Mouse (Mus musculus): Measurements from ENCODE around the gene Sds. TPM values are rescaled to one million over a fixed set of nuclear protein-coding genes. Genes with fewer than 3 reads are reported as not detected.

Sds gene
- polyA plus RNA-seq (2015; fragmentation: Nextera tagmentation; extraction: Ambion mirVana), result 0.33 TPM in 1 of 2 replicates, not detected in the other

DNA sequence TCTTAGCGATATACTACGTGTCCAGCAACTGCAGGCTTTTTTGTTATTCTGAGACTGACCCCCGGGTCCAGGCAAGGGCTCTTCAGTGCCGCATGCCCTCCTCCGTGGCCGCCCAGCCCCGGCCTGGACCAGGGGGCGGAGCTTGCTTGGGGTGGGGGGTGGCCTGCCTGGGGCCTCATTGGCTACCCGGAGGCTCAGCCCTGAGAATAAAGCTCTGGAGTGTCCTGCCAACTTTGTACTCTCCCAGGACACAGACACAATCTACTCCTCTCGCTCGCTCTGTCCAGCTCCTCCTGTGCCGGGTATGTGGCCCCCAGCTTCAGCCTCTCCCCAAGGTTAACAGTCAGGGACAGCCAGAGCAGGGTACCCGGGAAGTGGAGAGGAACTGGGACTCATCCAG, at the start of gene Sds:
TSS of gene Sds (plus strand) at position 231 of the 400 bp plus-strand sequence.
- H3K27me3 ChIP-seq, result peaks cover 4% of the 10 kb centered on the region; the same call in 1 of the 2 replicates
- H3K9me3 ChIP-seq (replicated peaks), result no peaks in the 10 kb centered on the region
- H3K4me3 ChIP-seq, result no peak within 1 kb of the TSS
- H3K27ac ChIP-seq, result no peak within 1 kb of the TSS
- WGBS, result 12% methylated on average over 13 of the region's 13 CpGs
- no peak for ATAC-seq (replicated peaks; ENCODE audit: insufficient number of reproducible peaks, insufficient read depth, low FRiP score, low read depth)
- H3K4me1 ChIP-seq (replicated peaks), result peaks cover 6% of the 10 kb centered on the region; the same call in 1 of the 2 replicates
- H3K9ac ChIP-seq, result no peak within 1 kb of the TSS
- H3K4me2 ChIP-seq, result peak within 1 kb of the TSS; percentile 28
- H3K36me3 ChIP-seq, result no peaks in the 10 kb centered on the region

DNA sequence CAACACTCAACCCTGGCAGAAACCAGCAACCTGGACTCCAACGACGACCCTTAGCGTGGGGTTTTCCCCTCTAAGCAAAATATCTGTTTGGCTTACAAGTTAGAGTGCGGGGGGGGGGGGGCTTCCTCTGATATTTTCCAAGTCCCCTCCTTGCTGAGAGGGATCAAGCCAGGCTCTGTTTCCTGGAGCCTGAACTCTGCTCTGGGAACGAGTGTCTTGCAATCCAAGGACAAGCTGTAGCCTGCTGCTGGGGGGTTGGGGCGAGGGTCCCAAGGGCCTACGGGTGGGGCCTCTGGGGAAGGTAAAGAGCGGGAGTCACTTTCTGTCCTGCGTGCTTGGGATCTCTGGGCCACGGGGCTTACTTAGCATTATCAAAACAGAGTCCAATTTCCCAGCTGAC, 49.8 kb upstream of the Sds start:
- 4% methylated on average over 10 of the region's 10 CpGs for WGBS
- Histone ChIP-seq H3K4me3 (no peak overlapping the region), H3K9me3 (replicated peaks) (no peaks in the 10 kb centered on the region), H3K4me2 (no peak overlapping the region), H3K9ac (no peak overlapping the region), H3K4me1 (replicated peaks) (peaks cover under 1% of the 10 kb centered on the region; the same call in 1 of the 2 replicates), H3K27me3 (peaks cover 97% of the 10 kb centered on the region), H3K27ac (no peak overlapping the region), H3K36me3 (no peaks in the 10 kb centered on the region)
- no peak for ATAC-seq (replicated peaks; ENCODE audit: insufficient number of reproducible peaks, insufficient read depth, low FRiP score, low read depth)

DNA sequence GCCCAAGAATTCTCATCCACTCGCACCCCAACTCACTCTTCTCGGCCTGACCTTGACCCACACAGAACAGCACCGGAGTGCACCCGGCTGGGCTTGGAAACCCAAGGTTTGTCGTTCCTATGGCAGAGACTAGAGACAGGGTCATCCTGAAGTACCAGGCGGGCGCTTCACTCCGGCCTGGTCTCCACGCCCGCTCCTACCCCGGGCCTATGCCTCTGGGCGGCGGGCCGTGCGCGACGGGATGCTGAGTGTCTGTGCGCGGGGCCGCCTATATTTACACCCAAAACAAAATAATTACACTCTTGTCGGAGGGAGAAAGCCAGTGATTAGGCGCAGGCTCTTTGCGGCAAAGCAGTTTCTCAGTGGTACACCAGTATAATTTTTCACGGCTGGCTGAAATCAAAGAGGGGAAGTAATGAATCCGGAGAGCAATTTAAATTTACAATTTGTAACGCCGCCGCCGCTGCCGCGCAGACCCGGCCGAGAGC, 48.8 kb upstream of the Sds start:
- H3K4me2 ChIP-seq, result no peak overlapping the region
- H3K4me1 ChIP-seq (replicated peaks), result peaks cover 5% of the 10 kb centered on the region; the same call in 1 of the 2 replicates
- no peak for ATAC-seq (replicated peaks; ENCODE audit: insufficient number of reproducible peaks, insufficient read depth, low FRiP score, low read depth)
- no peak overlapping the region for H3K9ac ChIP-seq
- H3K27me3 ChIP-seq, result peaks cover 97% of the 10 kb centered on the region
- no peak overlapping the region for H3K4me3 ChIP-seq
- 1% methylated on average over 33 of the region's 33 CpGs for WGBS
- no peak overlapping the region for H3K27ac ChIP-seq
- no peaks in the 10 kb centered on the region for H3K9me3 ChIP-seq (replicated peaks)
- H3K36me3 ChIP-seq, result no peaks in the 10 kb centered on the region

DNA sequence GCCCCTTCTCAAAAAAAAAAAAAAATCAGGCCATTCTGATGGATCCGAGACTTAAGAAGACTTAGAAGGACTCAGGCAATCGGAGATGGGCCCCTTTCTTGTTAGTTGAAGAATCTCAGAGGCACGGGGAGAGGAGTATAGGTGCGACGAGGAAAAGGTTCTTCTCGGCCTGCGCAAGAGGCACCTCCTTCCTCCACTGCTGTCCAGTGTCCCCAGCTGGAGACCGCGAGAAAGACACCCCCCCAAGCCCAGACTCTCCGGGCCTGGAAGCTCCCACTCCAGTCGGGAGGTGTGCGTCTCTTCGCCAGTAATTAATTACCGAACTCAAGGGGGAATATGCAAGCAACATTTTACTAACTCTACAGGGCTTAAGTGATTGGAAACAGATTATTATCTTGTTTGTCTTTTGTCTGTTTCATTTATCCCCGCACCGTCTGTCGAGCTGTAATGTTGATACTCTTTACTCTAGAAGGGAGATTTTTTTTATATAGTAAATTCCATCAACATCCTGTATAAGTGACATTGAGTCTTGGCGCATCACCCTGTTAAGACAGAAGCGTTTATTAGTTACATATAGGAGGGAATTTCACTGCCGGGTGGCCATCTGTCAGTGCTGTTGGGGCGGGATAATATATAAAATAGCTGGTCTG, 48.0 kb upstream of the Sds start:
- Histone ChIP-seq H3K4me1 (replicated peaks) (peaks cover 5% of the 10 kb centered on the region; the same call in 1 of the 2 replicates), H3K4me2 (no peak overlapping the region), H3K27me3 (peaks cover 97% of the 10 kb centered on the region), H3K4me3 (no peak overlapping the region), H3K36me3 (no peaks in the 10 kb centered on the region), H3K27ac (no peak overlapping the region), H3K9ac (no peak overlapping the region), H3K9me3 (replicated peaks) (no peaks in the 10 kb centered on the region)
- ATAC-seq (replicated peaks; ENCODE audit: insufficient number of reproducible peaks, insufficient read depth, low FRiP score, low read depth), result no peak
- 2% methylated on average over 21 of the region's 21 CpGs for WGBS

DNA sequence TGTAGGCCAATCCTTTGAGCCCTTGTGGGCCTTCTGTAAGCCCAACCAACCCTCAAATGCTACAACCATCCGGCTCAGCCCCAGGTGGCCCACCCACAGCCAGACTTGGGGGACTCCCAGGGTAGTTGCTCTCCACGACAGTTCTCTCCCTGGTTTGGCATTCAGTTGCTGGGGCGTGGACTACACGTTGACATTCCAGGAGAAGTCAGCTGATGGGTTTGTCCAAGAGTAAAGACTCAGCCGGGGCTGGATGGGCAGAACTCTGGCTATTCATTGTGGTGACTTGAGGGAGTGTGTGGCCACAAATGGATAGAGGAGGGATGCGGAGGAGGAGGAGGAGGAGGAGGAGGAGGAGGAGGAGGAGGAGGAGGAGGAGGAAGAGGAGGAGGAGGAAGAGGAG, 47.3 kb upstream of the Sds start:
- peaks cover 5% of the 10 kb centered on the region; the same call in 1 of the 2 replicates for H3K4me1 ChIP-seq (replicated peaks)
- peaks cover 97% of the 10 kb centered on the region for H3K27me3 ChIP-seq
- no peak overlapping the region for H3K4me3 ChIP-seq
- no peaks in the 10 kb centered on the region for H3K9me3 ChIP-seq (replicated peaks)
- H3K9ac ChIP-seq, result no peak overlapping the region
- 3% methylated on average over 5 of the region's 6 CpGs for whole genome bisulfite sequencing
- no peak overlapping the region for H3K4me2 ChIP-seq
- no peak overlapping the region for H3K27ac ChIP-seq
- H3K36me3 ChIP-seq, result no peaks in the 10 kb centered on the region
- ATAC-seq (replicated peaks; ENCODE audit: insufficient number of reproducible peaks, insufficient read depth, low FRiP score, low read depth), result no peak

DNA sequence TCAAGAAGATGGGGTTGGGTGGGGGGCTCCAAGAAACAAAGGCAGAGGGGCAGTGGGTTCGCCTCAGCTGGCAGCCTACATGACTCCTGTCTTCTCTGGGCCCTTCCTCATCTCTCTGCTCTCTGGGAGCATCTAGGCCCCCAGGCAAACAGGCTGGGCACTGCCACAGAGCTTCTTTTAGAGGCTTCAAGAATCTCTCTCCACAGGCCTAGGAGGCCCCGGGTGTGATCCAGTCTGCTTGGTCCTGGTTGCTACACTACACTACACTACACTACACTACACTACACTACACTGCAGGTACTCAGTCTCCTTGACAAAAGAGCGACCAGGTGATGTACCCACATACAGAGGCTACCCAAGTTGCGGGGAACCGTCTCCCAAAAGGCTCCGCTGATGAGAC, 46.6 kb upstream of the Sds start:
- Histone ChIP-seq H3K4me2 (no peak overlapping the region), H3K27me3 (peaks cover 97% of the 10 kb centered on the region), H3K9ac (no peak overlapping the region), H3K4me3 (no peak overlapping the region), H3K36me3 (no peaks in the 10 kb centered on the region), H3K9me3 (replicated peaks) (no peaks in the 10 kb centered on the region), H3K27ac (no peak overlapping the region), H3K4me1 (replicated peaks) (peaks cover 5% of the 10 kb centered on the region; the same call in 1 of the 2 replicates)
- WGBS, result 5% methylated on average over 6 of the region's 6 CpGs
- ATAC-seq (replicated peaks; ENCODE audit: insufficient number of reproducible peaks, insufficient read depth, low FRiP score, low read depth), result no peak

DNA sequence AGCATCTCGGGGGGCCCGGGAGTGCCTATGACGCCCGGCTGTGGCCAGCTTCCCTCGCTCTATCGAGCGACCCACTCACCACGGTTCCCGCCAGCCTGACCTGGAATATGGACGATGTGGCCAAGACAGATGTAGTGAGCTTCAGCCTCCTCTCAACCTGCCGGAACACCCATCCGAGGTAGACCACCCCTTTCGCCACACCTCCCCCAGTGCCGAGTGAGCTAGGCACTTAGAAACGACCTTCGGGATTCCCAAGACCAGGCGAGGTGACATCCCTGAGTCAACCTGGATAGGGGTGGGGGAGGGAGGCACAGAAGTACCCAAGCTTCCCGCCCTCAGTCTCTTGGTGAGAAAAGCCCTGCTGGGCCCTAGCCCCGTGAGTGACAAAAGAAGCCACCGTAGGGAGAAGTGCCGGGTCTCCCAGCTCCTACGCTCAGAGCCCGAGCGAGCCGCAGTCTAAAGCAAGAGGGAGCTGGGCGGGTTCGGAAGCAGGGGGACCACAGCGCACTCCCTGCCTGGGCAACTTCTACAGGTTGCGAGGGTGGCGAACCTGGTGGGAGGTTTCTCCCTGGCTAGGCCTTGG, 45.2 kb upstream of the Sds start:
- peaks cover 99% of the 10 kb centered on the region for H3K27me3 ChIP-seq
- ATAC-seq (replicated peaks; ENCODE audit: insufficient number of reproducible peaks, insufficient read depth, low FRiP score, low read depth), result no peak
- H3K4me1 ChIP-seq (replicated peaks), result peaks cover 12% of the 10 kb centered on the region; the same call in 1 of the 2 replicates
- no peaks in the 10 kb centered on the region for H3K36me3 ChIP-seq
- no peaks in the 10 kb centered on the region for H3K9me3 ChIP-seq (replicated peaks)
- no peak overlapping the region for H3K9ac ChIP-seq
- H3K4me3 ChIP-seq, result no peak overlapping the region
- H3K27ac ChIP-seq, result no peak overlapping the region
- WGBS, result 2% methylated on average over 30 of the region's 30 CpGs
- H3K4me2 ChIP-seq, result no peak overlapping the region

DNA sequence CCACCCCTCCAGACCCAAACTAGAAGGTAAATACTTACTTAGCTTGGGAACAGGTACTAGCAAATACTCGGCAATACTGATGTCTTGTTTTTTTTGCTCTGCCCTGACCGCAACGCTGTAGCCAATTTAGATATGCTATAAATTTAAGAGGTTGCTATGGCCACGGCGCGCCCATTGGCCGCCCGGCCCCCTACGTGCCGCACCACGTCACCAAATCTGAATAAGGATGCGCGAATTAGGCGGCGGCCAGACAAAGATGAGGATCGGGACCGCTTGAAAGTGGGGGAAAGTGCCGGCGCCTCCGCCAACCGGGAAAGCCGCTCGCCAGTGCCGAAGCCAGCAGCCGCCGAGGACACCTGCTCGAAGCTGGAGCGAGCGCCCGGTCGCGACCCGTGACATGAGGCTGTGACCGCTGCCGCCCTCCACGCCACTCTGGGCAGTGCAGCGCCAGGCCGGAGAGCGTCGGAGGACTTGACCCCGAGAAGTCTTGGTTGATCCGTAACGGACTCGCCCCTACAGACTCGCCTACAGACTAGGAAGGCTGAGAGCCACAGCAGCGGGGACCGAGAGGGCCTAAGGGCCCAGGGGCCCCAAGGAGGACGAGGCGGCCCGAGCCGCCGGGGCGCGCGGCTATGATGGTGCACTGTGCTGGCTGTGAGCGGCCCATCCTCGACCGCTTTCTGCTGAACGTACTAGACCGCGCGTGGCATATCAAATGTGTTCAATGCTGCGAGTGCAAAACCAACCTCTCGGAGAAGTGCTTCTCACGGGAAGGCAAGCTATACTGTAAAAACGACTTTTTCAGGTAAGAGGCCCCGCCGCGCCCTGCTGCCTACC, 44.5 kb upstream of the Sds start, which contains the start of gene Lhx5:
TSS of gene Lhx5 (plus strand) at position 51 of the 837 bp plus-strand sequence.
- Histone ChIP-seq H3K9ac (no peak within 1 kb of the TSS), H3K9me3 (replicated peaks) (no peaks in the 10 kb centered on the region), H3K4me1 (replicated peaks) (peaks cover 15% of the 10 kb centered on the region; the same call in 1 of the 2 replicates), H3K36me3 (no peaks in the 10 kb centered on the region), H3K27me3 (peaks cover 99% of the 10 kb centered on the region), H3K27ac (no peak within 1 kb of the TSS), H3K4me2 (0 out of 2 replicates have a peak within 1 kb of the TSS, but pooled peaks have one; percentile 21), H3K4me3 (peak within 1 kb of the TSS; percentile 20; the same call in 1 of the 2 replicates)
- no peak for ATAC-seq (replicated peaks; ENCODE audit: insufficient number of reproducible peaks, insufficient read depth, low FRiP score, low read depth)
- WGBS, result 1% methylated on average over 69 of the region's 69 CpGs

DNA sequence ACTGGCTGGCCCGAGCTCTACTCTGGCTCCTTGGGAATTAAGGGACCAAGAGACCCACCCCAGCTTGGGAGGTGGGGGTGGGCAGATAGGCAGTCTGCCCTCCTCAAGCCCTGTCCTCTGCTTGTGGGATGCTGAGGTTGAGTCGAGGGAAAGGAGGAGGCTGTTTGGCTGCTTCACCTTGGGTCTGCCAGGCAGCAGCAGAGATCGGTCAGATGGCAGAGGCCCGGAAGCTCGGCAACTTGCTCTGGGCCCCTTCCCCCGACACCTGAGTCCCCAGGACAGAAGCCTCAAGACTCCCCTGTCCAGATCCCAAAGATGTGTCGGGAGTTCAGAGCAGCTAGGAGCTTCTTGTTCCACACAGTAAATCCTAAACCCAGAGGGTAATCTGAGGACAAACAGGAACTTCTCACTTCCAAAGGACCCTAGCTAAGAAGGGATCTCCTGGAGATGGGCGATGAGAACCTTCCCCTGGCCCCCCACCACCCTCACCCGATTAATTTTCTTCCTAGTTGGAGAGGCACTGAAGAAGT, 43.8 kb upstream of the Sds start:
- Histone ChIP-seq H3K4me3 (no peak overlapping the region), H3K36me3 (no peaks in the 10 kb centered on the region), H3K4me1 (replicated peaks) (peaks cover 15% of the 10 kb centered on the region; the same call in 1 of the 2 replicates), H3K9me3 (replicated peaks) (no peaks in the 10 kb centered on the region), H3K4me2 (no peak overlapping the region), H3K9ac (no peak overlapping the region), H3K27ac (no peak overlapping the region), H3K27me3 (peaks cover 99% of the 10 kb centered on the region)
- no peak for ATAC-seq (replicated peaks; ENCODE audit: insufficient number of reproducible peaks, insufficient read depth, low FRiP score, low read depth)
- 3% methylated on average over 9 of the region's 9 CpGs for WGBS

DNA sequence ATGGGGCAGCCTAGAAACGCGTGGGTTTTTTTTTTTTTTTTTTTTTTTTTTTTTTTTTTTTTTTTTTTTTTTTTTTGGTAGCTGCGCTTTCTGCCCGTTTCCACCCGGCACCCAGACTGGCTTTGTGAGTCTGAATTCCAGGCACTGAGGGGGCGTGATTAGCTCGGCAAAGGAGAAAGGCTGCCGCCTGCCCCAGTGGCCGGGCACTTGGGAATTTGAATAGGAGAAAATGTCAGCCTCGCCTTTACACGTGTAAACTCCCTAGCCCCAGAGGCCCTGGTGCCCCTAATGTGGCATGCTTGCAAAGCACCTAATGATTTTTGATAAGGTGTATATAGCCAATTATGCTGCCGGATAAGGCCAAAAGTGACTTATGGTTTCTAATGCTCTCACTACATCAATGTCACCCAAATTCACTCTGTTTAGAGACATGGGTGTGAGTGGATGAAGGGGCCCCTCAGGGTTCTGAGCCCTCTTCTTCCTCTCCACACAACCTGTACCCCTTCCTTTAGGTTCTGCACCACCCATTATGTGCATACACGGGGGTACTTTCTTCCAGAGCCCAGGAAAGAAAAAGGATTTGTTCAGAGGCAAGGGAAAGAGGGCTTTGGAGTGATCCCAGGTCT, 43.1 kb upstream of the Sds start:
- WGBS, result 2% methylated on average over 13 of the region's 13 CpGs

More for the DNA sequence above, 43.1 kb upstream of the Sds start:
- Histone ChIP-seq H3K4me2 (no peak overlapping the region), H3K9me3 (replicated peaks) (no peaks in the 10 kb centered on the region), H3K9ac (no peak overlapping the region), H3K27ac (no peak overlapping the region), H3K4me1 (replicated peaks) (peaks cover 20% of the 10 kb centered on the region), H3K36me3 (no peaks in the 10 kb centered on the region), H3K27me3 (peaks cover 99% of the 10 kb centered on the region), H3K4me3 (no peak overlapping the region)
- no peak for ATAC-seq (replicated peaks; ENCODE audit: insufficient number of reproducible peaks, insufficient read depth, low FRiP score, low read depth)

All from heart, embryonic 15.5 days (tissue).